In the genomic region with DNA sequence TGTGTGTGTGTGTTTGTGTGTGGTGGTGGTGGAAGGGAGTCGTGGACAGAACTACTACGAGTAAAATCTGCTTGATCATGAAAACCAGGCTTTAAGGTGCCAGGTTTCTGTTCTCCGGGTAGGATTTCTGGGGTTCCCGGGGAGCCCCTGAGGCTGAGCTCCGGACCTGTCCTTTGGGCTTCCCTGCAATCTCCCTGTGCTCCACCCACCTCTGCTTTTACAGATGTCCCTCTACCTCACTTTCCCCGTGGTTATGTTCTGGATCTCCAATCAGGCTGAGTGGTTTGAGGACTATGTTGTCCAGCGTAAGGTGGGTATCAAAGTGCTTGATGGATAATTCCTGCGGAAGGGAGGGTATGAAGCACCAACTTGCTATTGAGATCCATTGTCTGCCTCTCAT, we compare ENCODE assay signal across 9 mouse cellular contexts. TPM values are rescaled to one million over a fixed set of nuclear protein-coding genes. Genes with fewer than 3 reads are reported as not detected.
A peak's percentile ranks its signal among the peaks of the same experiment; 100 is the strongest.
DNase-seq lines count a peak whose midpoint lies in the region; ATAC-seq and TF ChIP-seq lines count a peak whose summit lies in the region.
"Had no signal": no experiment of that assay in that cellular context is flagged by ENCODE, and none has a peak within 500 bp of the region (broad histone marks: within the 10 kb centered on the region; RNA-seq: fewer than 3 reads in every experiment).

No protein-coding gene starts in this region.

- H3K27me3 ChIP-seq in testis, adult 2 months (ENCODE audit: control insufficient read depth, insufficient read depth, low read length) = no peaks in the 10 kb centered on the region
- no peaks in the 10 kb centered on the region for H3K27me3 ChIP-seq in liver, embryonic 13.5 days

- no peak for TF ChIP-seq CTCF in testis, adult 2 months (IDR thresholded peaks at IDR 0.05; ENCODE audit: control insufficient read depth, insufficient read depth, insufficient replicate concordance, low read depth, low read length)

- 59% methylated on average over 8 of the region's 8 CpGs for WGBS in liver, embryonic 13.5 days (ENCODE audit: insufficient replicate concordance)

- no peak for ATAC-seq in cerebellum, adult (ENCODE audit: insufficient number of reproducible peaks, low FRiP score, low TSS enrichment)
- no peak for ATAC-seq in liver, embryonic 13.5 days (ENCODE audit: low read depth)

- DNase-seq in cerebellum, adult 9-10 months = peak; percentile 55
- no peak for DNase-seq in testis, postnatal 14 days (ENCODE audit: low spot score)
- no peak for DNase-seq in liver, embryonic 13.5 days
- no peak for DNase-seq in thymus, postnatal 36 days
- DNase-seq in left cerebral cortex, postnatal 14 days (ENCODE audit: low spot score in 2 of 2) = no peak
- no peak for DNase-seq in spleen, postnatal 10 days (ENCODE audit: low spot score in 2 of 2)
- DNase-seq: kidney, postnatal 25 days had no signal

- H3K27ac ChIP-seq in testis, adult 2 months (ENCODE audit: control insufficient read depth, insufficient read depth, low read depth, low read length) = no peak overlapping the region
- H3K27ac ChIP-seq in liver, embryonic 13.5 days = no peak overlapping the region

- peak overlapping the region; percentile 83 for H3K9ac ChIP-seq in liver, embryonic 13.5 days

- H3K4me3 ChIP-seq in testis, adult 2 months (ENCODE audit: control insufficient read depth, low read depth, low read length) = peak overlapping the region; percentile 98
- H3K4me3 ChIP-seq in liver, embryonic 13.5 days (replicated peaks) = peak overlapping the region; percentile 95

- no peaks in the 10 kb centered on the region for H3K9me3 ChIP-seq in liver, embryonic 13.5 days (replicated peaks)

- H3K36me3 ChIP-seq in testis, adult 2 months (ENCODE audit: control insufficient read depth, insufficient read depth, low read length) = 0 out of 2 replicates have a peak, but pooled peaks cover 2% of the 10 kb centered on the region
- H3K36me3 ChIP-seq in liver, embryonic 13.5 days = peaks cover 25% of the 10 kb centered on the region

- TF ChIP-seq POLR2A in testis, adult 2 months (IDR thresholded peaks at IDR 0.05; ENCODE audit: control insufficient read depth, low read depth, low read length) = no peak

- H3K4me2 ChIP-seq in liver, embryonic 13.5 days = peak overlapping the region; percentile 80

- intact Hi-C loops in left cerebral cortex, postnatal 14 days (cut with DNase I) = no loop called here

- peaks cover 4% of the 10 kb centered on the region for H3K4me1 ChIP-seq in testis, adult 2 months (ENCODE audit: control insufficient read depth, insufficient read depth, low read length)
- H3K4me1 ChIP-seq in liver, embryonic 13.5 days (replicated peaks) = peaks cover 32% of the 10 kb centered on the region

RNA-seq across cellular contexts. Expression of gene Pet100, which starts 0.8 kb away (rescaled TPM):
- 23.6 and 31.5 TPM in 2 replicates for polyA plus RNA-seq in testis, adult 2 months (2012; rRNA removed)
- 93.4 and 99.6 TPM in 2 replicates for polyA plus RNA-seq in liver, embryonic 13.5 days (2015; fragmentation: Nextera tagmentation; extraction: Ambion mirVana)
- total RNA-seq in left cerebral cortex, postnatal 14 days (2021) = 10 to 100 TPM; 88.1 to 92.9 TPM

RNA-seq across cellular contexts. Expression of gene Xab2, which starts 1.0 kb away (rescaled TPM):
- polyA plus RNA-seq in testis, adult 2 months (2012; rRNA removed) = 58.6 and 65.9 TPM in 2 replicates
- polyA plus RNA-seq in liver, embryonic 13.5 days (2015; fragmentation: Nextera tagmentation; extraction: Ambion mirVana) = 34.9 and 35.3 TPM in 2 replicates
- 10 to 100 TPM; 32.7 to 34.4 TPM for total RNA-seq in left cerebral cortex, postnatal 14 days (2021)

RNA-seq across cellular contexts. Expression of gene Pcp2, which starts 3.2 kb away (rescaled TPM):
- not detected in 2 replicates for polyA plus RNA-seq in testis, adult 2 months (2012; rRNA removed)
- not detected in 2 replicates for polyA plus RNA-seq in liver, embryonic 13.5 days (2015; fragmentation: Nextera tagmentation; extraction: Ambion mirVana)
- total RNA-seq in left cerebral cortex, postnatal 14 days (2021) = 1 to 10 TPM in 1 of 2 experiments, under 1 TPM in 1; 0.78 to 1.1 TPM

RNA-seq across cellular contexts. Expression of gene Stxbp2, which starts 8.6 kb away (rescaled TPM):
- polyA plus RNA-seq in testis, adult 2 months (2012; rRNA removed) = 81.4 and 134 TPM in 2 replicates
- polyA plus RNA-seq in liver, embryonic 13.5 days (2015; fragmentation: Nextera tagmentation; extraction: Ambion mirVana) = 45.6 and 52.2 TPM in 2 replicates
- 10 to 100 TPM; 39.2 to 50.8 TPM for total RNA-seq in left cerebral cortex, postnatal 14 days (2021)

RNA-seq across cellular contexts. Expression of gene Retn, which starts 33.5 kb away (rescaled TPM):
- 3.7 and 6.3 TPM in 2 replicates for polyA plus RNA-seq in testis, adult 2 months (2012; rRNA removed)
- polyA plus RNA-seq in liver, embryonic 13.5 days (2015; fragmentation: Nextera tagmentation; extraction: Ambion mirVana) = 0.18 TPM in 1 of 2 replicates, not detected in the other
- total RNA-seq in left cerebral cortex, postnatal 14 days (2021) = under 1 TPM; 0.42 to 0.53 TPM
